Mouse (Mus musculus) CH12.LX (cell line): Measurements from ENCODE around the gene Wdfy2.

Experiments
- CHD1 ChIP-seq: IDR thresholded peaks from 2 replicates; pipeline ENCODE4 v1.6.1; 2012; ENCODE audit warnings: low read depth, low read length, improper control_type of control experiment, inconsistent platforms
- CHD2 ChIP-seq: IDR thresholded peaks from 2 replicates; pipeline ENCODE4 v1.6.1; 2011; ENCODE audit warnings: low read length, improper control_type of control experiment
- CTCF ChIP-seq, 2 experiments: IDR thresholded peaks in 1 of 2; conservative IDR thresholded peaks in 1 of 2; 2 replicates each; pipeline ENCODE4 v1.5.1; 2011 to 2012; ENCODE audit warnings: low read depth in 2 of 2, low read length in 2 of 2, improper control_type of control experiment in 1 of 2, inconsistent platforms in 1 of 2, mild to moderate bottlenecking in 1 of 2, moderate library complexity in 1 of 2
- E2F4 ChIP-seq: IDR thresholded peaks from 2 replicates; pipeline ENCODE4 v1.6.1; 2011; ENCODE audit warnings: low read depth, low read length, improper control_type of control experiment; ENCODE audit not compliant: insufficient replicate concordance
- EP300 ChIP-seq: IDR thresholded peaks from 2 replicates; pipeline ENCODE4 v1.6.1; 2011; ENCODE audit warnings: low read length, improper control_type of control experiment
- POLR2A ChIP-seq: IDR thresholded peaks from 2 replicates; pipeline ENCODE4 v1.6.1; 2011; ENCODE audit warnings: low read depth, mild to moderate bottlenecking, improper control_type of control experiment, low read length
- UBTF ChIP-seq: IDR thresholded peaks from 2 replicates; pipeline ENCODE4 v1.6.1; 2012; ENCODE audit warnings: low read depth, mild to moderate bottlenecking, inconsistent platforms, low read length, improper control_type of control experiment, moderate library complexity
- USF1 ChIP-seq: IDR thresholded peaks from 2 replicates; pipeline ENCODE4 v1.6.1; 2014; ENCODE audit warnings: low read depth, mild to moderate bottlenecking, inconsistent platforms, low read length, improper control_type of control experiment
- USF2 ChIP-seq: conservative IDR thresholded peaks from 2 replicates; pipeline ENCODE4 v1.6.1; 2011; ENCODE audit warnings: low read depth, low read length, improper control_type of control experiment
- ZKSCAN1 ChIP-seq: IDR thresholded peaks from 2 replicates; pipeline ENCODE4 v1.6.1; 2012; ENCODE audit warnings: low read depth, inconsistent platforms, low read length, improper control_type of control experiment, borderline replicate concordance

DNA sequence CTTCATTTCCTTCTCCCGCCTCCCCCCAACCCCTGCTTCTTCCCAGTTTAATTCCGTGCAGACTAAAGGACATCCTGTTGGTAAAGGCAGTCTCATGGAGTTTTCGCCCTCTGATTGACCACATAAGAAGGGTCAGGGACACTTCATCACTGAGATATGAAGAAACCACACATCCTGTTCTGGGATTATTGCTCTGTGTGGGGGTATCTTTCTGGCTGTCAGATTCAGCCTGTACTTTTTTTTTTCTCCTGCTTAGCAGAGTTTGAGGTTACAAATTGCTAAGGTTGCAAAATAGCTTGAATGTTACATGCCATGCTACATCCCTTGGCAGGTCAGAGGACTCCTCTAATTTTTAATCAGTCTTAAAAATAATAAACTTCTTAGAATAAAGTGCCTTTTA, 153.8 kb downstream of the Wdfy2 start:
- no peak for TF ChIP-seq CTCF (conservative IDR thresholded peaks at IDR 0.05 in 1 of 2, IDR thresholded peaks at IDR 0.05 in 1 of 2; ENCODE audit: low read depth in 2 of 2, low read length in 2 of 2)
- no peak for TF ChIP-seq CHD1
- TF ChIP-seq POLR2A: no peak
- TF ChIP-seq USF1: no peak
- no peak for TF ChIP-seq CHD2
- TF ChIP-seq EP300: no peak
- TF ChIP-seq ZKSCAN1: no peak
- no peak for TF ChIP-seq E2F4
- no peak for TF ChIP-seq UBTF
- no peak for TF ChIP-seq USF2
